Mouse (Mus musculus) MEL (cell line): ENCODE measurements around the gene Dqx1. TPM values are rescaled to one million over a fixed set of nuclear protein-coding genes. Genes with fewer than 3 reads are reported as not detected.

Experiments
- DNase-seq: peaks from one replicate; pipeline ENCODE4 v3.0.0; 2011; ENCODE audit warnings: low read depth, low spot score
- H3K27ac ChIP-seq: 2 replicates; pipeline ENCODE4 v1.5.1; 2012; ENCODE audit warnings: low read depth, mild to moderate bottlenecking, control low read depth, low read length, moderate library complexity; ENCODE audit not compliant: control insufficient read depth
- H3K27me3 ChIP-seq, 2 experiments: fragments of 150-350 bp in 1 of 2; sonication (generic) in 1 of 2; 2 replicates each; pipeline ENCODE4 v1.6.1; 2012; ENCODE audit warnings: low read length in 2 of 2, mild to moderate bottlenecking in 2 of 2, improper control_type of control experiment in 1 of 2, moderate library complexity in 1 of 2; ENCODE audit not compliant: insufficient read depth in 2 of 2, control insufficient read depth in 1 of 2
- H3K36me3 ChIP-seq, 2 experiments: 2 replicates each; pipeline ENCODE4 v1.6.1; 2012 to 2014; ENCODE audit warnings: low read length in 2 of 2, improper control_type of control experiment in 1 of 2, inconsistent platforms in 1 of 2, mild to moderate bottlenecking in 1 of 2; ENCODE audit not compliant: insufficient read depth in 2 of 2, control insufficient read depth in 1 of 2
- H3K4me1 ChIP-seq, 2 experiments: fragments of 150-350 bp in 1 of 2; sonication (generic) in 1 of 2; 2 replicates each; pipeline ENCODE4 v1.6.1; 2012; ENCODE audit warnings: low read length in 2 of 2, improper control_type of control experiment in 1 of 2, mild to moderate bottlenecking in 1 of 2; ENCODE audit not compliant: insufficient read depth in 2 of 2, control insufficient read depth in 1 of 2
- H3K4me3 ChIP-seq, 2 experiments: fragments of 150-350 bp in 1 of 2; sonication (generic) in 1 of 2; 2 replicates each; pipeline ENCODE4 v1.5.1; 2012; ENCODE audit warnings: low read depth in 2 of 2, low read length in 2 of 2, mild to moderate bottlenecking in 2 of 2, moderate library complexity in 2 of 2, control low read depth in 1 of 2, improper control_type of control experiment in 1 of 2; ENCODE audit not compliant: control insufficient read depth in 1 of 2, insufficient read depth in 1 of 2
- H3K79me2 ChIP-seq: 2 replicates; pipeline ENCODE4 v1.6.1; 2012; ENCODE audit warnings: mild to moderate bottlenecking, low read length, moderate library complexity; ENCODE audit not compliant: control insufficient read depth, poor library complexity, insufficient read depth
- H3K9ac ChIP-seq: 2 replicates; pipeline ENCODE4 v1.6.1; 2012; ENCODE audit warnings: low read depth, mild to moderate bottlenecking, control low read depth, low read length, moderate library complexity; ENCODE audit not compliant: control insufficient read depth, poor library complexity, severe bottlenecking
- H3K9me3 ChIP-seq: fragments of 150-350 bp; sonication (generic); replicated peaks from 2 replicates; pipeline ENCODE4 v1.6.1; 2012; ENCODE audit warnings: mild to moderate bottlenecking, low read length, improper control_type of control experiment, moderate library complexity; ENCODE audit not compliant: insufficient read depth
- E2F4 ChIP-seq: IDR thresholded peaks from 2 replicates; pipeline ENCODE4 v1.6.1; 2011; ENCODE audit warnings: low read depth, low read length, improper control_type of control experiment, borderline replicate concordance
- HCFC1 ChIP-seq: IDR thresholded peaks from 2 replicates; pipeline ENCODE4 v1.6.1; 2012; ENCODE audit warnings: low read depth, mild to moderate bottlenecking, inconsistent platforms, low read length, improper control_type of control experiment, moderate library complexity
- MAX ChIP-seq: IDR thresholded peaks from 2 replicates; pipeline ENCODE4 v1.6.1; 2011; ENCODE audit warnings: low read length, improper control_type of control experiment
- MAZ ChIP-seq: IDR thresholded peaks from 2 replicates; pipeline ENCODE4 v1.6.1; 2012; ENCODE audit warnings: low read depth, mild to moderate bottlenecking, inconsistent platforms, low read length, improper control_type of control experiment
- POLR2A ChIP-seq, 2 experiments: IDR thresholded peaks; 2 replicates each; pipeline ENCODE4 v1.6.1; 2011 to 2012; ENCODE audit warnings: low read length in 2 of 2, mild to moderate bottlenecking in 2 of 2, control low read depth in 1 of 2, improper control_type of control experiment in 1 of 2, low read depth in 1 of 2, moderate library complexity in 1 of 2; ENCODE audit not compliant: control insufficient read depth in 1 of 2, insufficient read depth in 1 of 2, poor library complexity in 1 of 2
- POLR2AphosphoS5 ChIP-seq: IDR thresholded peaks from 2 replicates; pipeline ENCODE4 v1.6.1; 2012; ENCODE audit warnings: low read depth, borderline replicate concordance, mild to moderate bottlenecking, inconsistent platforms, low read length, moderate library complexity, mixed read lengths
- RAD21 ChIP-seq: IDR thresholded peaks from 2 replicates; pipeline ENCODE4 v1.6.1; 2011; ENCODE audit warnings: mild to moderate bottlenecking, low read depth, low read length, improper control_type of control experiment
- TBP ChIP-seq: IDR thresholded peaks from 2 replicates; pipeline ENCODE4 v1.8.0; 2011; ENCODE audit warnings: low read depth, low read length, improper control_type of control experiment
- TCF12 ChIP-seq: IDR thresholded peaks from 2 replicates; pipeline ENCODE4 v1.6.1; 2014; ENCODE audit warnings: low read depth, mild to moderate bottlenecking, inconsistent platforms, low read length, improper control_type of control experiment, moderate library complexity
- ZKSCAN1 ChIP-seq: IDR thresholded peaks from 2 replicates; pipeline ENCODE4 v1.6.1; 2012; ENCODE audit warnings: low read depth, mild to moderate bottlenecking, inconsistent platforms, low read length, improper control_type of control experiment, moderate library complexity
- polyA plus RNA-seq, 2 experiments: library from polyadenylated mRNA; stranded (reverse) in 1 of 2; unstranded in 1 of 2; fragments of >175 nt in 1 of 2; fragments of >200 nt in 1 of 2; gene quantifications; 2 replicates each; pipeline versions ENCODE4 v1.2.1 to v1.2.4; 2012; ENCODE audit warnings: low replicate concordance in 2 of 2, low read depth in 1 of 2; ENCODE audit not compliant: insufficient read length in 2 of 2, insufficient read depth in 1 of 2, missing spikeins in 1 of 2
- total RNA-seq: library from RNA; depleted of rRNA; stranded (reverse); fragments of 300-350 nt; gene quantifications from 2 replicates; pipeline ENCODE4 v1.2.3, GENCODE M21; 2012

Dqx1 gene
- total and polyA plus RNA-seq, 3 experiments = 1.3 to 3.4 TPM; not detected in 1

DNA sequence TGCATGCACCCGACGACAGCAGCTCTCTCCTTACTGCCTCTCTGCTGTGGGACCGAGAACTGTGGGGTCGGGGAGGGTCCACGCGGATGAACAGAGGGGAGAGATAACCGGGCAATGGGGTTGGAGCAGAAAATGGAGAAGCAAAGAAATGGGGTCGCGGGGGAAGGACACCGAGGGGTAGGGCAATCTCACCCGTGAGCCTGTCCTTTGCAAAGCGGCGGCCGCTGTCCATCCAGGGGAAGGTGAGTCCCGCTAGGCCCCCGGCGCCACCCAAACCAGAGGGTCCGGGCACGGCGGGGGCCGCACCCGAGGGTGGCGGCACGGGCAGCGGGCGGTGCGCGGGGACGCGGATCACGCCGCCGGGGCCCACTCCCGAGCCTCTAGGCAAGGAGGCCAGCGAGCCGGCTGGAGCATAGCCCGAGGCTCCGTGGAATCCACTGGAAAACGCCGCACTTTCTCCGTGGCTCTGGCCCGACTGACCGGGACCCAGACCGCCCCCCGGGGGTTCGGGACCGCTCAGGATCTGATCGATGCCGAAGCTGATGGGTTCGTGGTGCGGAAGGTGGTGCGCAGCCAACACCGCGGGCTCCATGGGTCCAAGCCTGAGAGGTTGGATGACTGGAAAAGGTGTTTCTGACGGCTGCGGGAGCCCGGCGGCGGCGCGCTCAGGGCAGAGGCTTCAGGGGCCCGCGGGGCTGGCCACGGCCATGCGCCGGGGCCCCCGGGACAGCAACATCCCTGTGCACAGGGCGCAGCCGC, 12.0 kb downstream of the Dqx1 start:
- H3K9ac ChIP-seq = no peak overlapping the region
- H3K79me2 ChIP-seq = no peaks in the 10 kb centered on the region
- no peak for DNase-seq
- no peak overlapping the region for H3K4me3 ChIP-seq
- no peaks in the 10 kb centered on the region for H3K27me3 ChIP-seq
- H3K36me3 ChIP-seq = no peaks in the 10 kb centered on the region
- no peaks in the 10 kb centered on the region for H3K9me3 ChIP-seq
- no peak overlapping the region for H3K27ac ChIP-seq
- H3K4me1 ChIP-seq = no peaks in the 10 kb centered on the region
- no peak for TF ChIP-seq MAX
- TF ChIP-seq, all 39 proteins: peak for 0

DNA sequence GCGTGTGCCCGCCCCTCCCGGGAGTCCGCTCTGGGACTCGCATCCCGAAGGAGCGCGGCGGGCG, 12.4 kb downstream of the Dqx1 start, which contains the start of gene Tlx2:
Tlx2 (minus strand) TSS at position 47 of the 64 bp plus-strand sequence.
- no peak within 1 kb of the TSS for H3K4me3 ChIP-seq
- DNase-seq = no peak
- H3K27me3 ChIP-seq = no peaks in the 10 kb centered on the region
- TF ChIP-seq MAZ (no peak), POLR2A (IDR thresholded peaks at IDR 0.05; ENCODE audit: control insufficient read depth in 1 of 2, insufficient read depth in 1 of 2, low read depth in 1 of 2, low read length in 2 of 2, poor library complexity in 1 of 2) (no peak), HCFC1 (no peak), ZKSCAN1 (no peak), TBP (no peak), RAD21 (no peak), POLR2AphosphoS5 (no peak), TCF12 (no peak)
- no peaks in the 10 kb centered on the region for H3K79me2 ChIP-seq
- H3K36me3 ChIP-seq = no peaks in the 10 kb centered on the region
- no peak within 1 kb of the TSS for H3K27ac ChIP-seq
- no peak within 1 kb of the TSS for H3K9ac ChIP-seq
- H3K9me3 ChIP-seq = no peaks in the 10 kb centered on the region
- no peaks in the 10 kb centered on the region for H3K4me1 ChIP-seq

DNA sequence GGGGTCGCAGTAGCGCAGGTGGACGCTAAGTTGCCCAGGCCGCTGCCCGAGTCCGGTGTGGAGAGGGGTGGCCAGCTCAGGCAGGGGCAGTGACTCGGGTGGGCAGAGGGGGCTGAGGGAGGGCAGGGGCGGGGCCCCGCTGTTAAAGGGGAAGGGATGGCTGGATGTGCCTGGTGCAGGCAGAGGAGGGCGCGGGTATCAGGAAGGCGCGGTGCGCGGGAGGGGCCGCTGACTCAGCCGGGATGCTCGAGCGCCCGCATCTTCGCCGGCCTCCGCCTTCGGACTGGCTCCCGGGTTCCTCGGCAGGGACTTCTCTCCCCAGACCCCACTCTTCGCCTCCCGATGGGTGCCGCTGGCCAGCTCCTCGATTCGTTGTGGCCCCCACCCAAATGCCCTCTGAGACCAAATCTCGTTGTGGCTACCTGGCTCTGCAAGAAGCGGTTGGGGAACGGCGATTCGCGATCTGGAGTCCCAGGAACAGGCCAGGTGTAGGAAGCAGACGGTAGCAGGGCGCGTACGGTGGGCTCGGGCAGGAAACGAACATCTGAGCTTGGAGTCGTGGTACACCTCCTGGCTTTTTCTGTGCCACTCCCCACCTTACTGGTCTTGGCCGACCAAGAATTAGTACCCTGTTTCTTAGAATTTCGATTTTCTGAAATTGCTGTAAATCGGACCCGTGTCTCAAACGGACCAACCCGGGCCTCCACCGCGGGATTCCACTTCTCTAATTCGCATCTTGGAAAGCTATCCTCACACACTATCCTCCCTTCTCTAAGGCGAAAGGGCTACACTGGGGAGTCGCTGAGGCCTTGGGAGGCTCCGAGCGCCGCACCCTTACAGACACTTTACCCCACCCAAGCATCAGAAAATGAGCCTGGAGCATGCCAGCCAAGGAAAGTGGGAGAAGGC, 12.9 kb downstream of the Dqx1 start:
- H3K27me3 ChIP-seq = no peaks in the 10 kb centered on the region
- H3K9ac ChIP-seq = no peak overlapping the region
- no peak overlapping the region for H3K27ac ChIP-seq
- TF ChIP-seq TCF12 = no peak
- TF ChIP-seq E2F4 = no peak
- TF ChIP-seq, all 39 proteins: peak for 0
- no peaks in the 10 kb centered on the region for H3K36me3 ChIP-seq
- H3K4me3 ChIP-seq = no peak overlapping the region
- H3K79me2 ChIP-seq = no peaks in the 10 kb centered on the region
- H3K9me3 ChIP-seq = no peaks in the 10 kb centered on the region
- H3K4me1 ChIP-seq = no peaks in the 10 kb centered on the region
- DNase-seq = no peak
